Mouse (Mus musculus): ENCODE data around the gene Il4ra. TPM values are rescaled to one million over a fixed set of nuclear protein-coding genes. Genes with fewer than 3 reads are reported as not detected.
A peak's percentile ranks its signal among the peaks of the same experiment; 100 is the strongest.

The Il4ra gene
- total and polyA plus RNA-seq, 2 experiments, result 11.3 to 24.0 TPM

DNA sequence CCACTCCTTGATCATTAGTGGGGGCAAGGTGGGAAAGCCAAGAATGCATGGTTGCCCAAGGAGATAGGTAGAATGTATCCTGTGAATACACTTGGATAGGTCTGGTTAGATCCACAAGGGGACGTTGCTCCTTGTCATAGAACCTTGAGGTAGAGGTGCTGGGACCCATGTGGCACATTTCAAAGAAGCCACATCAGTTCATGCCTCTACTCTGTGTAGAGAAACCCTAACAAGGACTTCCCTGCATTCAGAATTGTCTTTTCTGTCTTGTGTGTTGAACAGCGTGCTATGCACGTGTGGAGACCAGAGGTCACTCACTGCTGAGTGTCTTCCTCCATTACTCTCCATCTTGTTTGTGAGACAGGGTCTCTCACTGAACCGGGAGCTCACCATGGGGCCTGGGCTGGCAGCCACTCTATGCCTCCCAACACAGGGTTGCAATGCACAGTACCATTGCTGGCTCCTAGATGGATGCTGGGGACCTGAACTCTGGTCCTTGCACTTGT, 56.3 kb downstream of the Il4ra start:
- no peak overlapping the region for H3K27ac ChIP-seq (replicated peaks; ENCODE audit: insufficient read depth, low read depth, low read length)
- no peak overlapping the region for H3K9ac ChIP-seq (ENCODE audit: low read depth, low read length)
- no peaks in the 10 kb centered on the region for H3K4me1 ChIP-seq (ENCODE audit: control insufficient read depth, insufficient read depth, low read length)
- no peaks in the 10 kb centered on the region for H3K27me3 ChIP-seq (ENCODE audit: control insufficient read depth, insufficient read depth, low read length)
- H3K4me3 ChIP-seq (ENCODE audit: insufficient read depth, low read depth, low read length), result no peak overlapping the region
- no peak for DNase-seq (ENCODE audit: extremely low read depth, low read depth, low spot score)
- WGBS, result 86% methylated on average over 4 of the region's 4 CpGs
- H3K36me3 ChIP-seq (ENCODE audit: control insufficient read depth, insufficient read depth, low read length), result no peaks in the 10 kb centered on the region
- H3K79me2 ChIP-seq (ENCODE audit: control insufficient read depth, insufficient read depth, low read length), result no peaks in the 10 kb centered on the region
- TF ChIP-seq CTCF (IDR thresholded peaks at IDR 0.05; ENCODE audit: low read depth, low read length) (no peak), POLR2A (IDR thresholded peaks at IDR 0.05; ENCODE audit: extremely low read depth, insufficient read depth, low read length) (no peak)

DNA sequence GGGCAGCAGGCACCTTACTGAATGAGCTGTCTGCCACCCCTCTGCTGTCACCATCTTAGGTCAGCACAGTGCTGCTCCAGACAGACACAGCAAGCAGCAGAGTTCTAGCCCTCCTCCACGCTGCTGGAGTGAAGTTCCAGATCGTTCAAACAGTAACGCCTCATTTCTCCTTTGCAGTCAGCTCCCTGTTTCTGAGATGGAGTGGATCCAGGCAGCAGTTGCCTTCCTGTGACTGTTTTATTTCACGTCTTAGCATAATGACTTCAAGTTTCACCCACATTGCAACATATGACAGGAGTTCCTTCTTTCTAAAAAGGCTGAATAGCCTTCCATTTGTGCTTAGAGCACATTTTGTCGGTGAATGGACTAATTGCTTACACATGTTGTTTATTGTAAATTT, 61.7 kb downstream of the Il4ra start:
- H3K79me2 ChIP-seq (ENCODE audit: control insufficient read depth, insufficient read depth, low read length), result no peaks in the 10 kb centered on the region
- H3K4me3 ChIP-seq (ENCODE audit: insufficient read depth, low read depth, low read length), result no peak overlapping the region
- H3K4me1 ChIP-seq (ENCODE audit: control insufficient read depth, insufficient read depth, low read length), result no peaks in the 10 kb centered on the region
- peak; percentile 42 for DNase-seq (ENCODE audit: extremely low read depth, low read depth, low spot score)
- no peak overlapping the region for H3K9ac ChIP-seq (ENCODE audit: low read depth, low read length)
- TF ChIP-seq CTCF (IDR thresholded peaks at IDR 0.05; ENCODE audit: low read depth, low read length) (no peak), POLR2A (IDR thresholded peaks at IDR 0.05; ENCODE audit: extremely low read depth, insufficient read depth, low read length) (no peak)
- H3K36me3 ChIP-seq (ENCODE audit: control insufficient read depth, insufficient read depth, low read length), result no peaks in the 10 kb centered on the region
- no peak overlapping the region for H3K27ac ChIP-seq (replicated peaks; ENCODE audit: insufficient read depth, low read depth, low read length)
- H3K27me3 ChIP-seq (ENCODE audit: control insufficient read depth, insufficient read depth, low read length), result no peaks in the 10 kb centered on the region
- WGBS, result 81% methylated on average over 5 of the region's 5 CpGs

DNA sequence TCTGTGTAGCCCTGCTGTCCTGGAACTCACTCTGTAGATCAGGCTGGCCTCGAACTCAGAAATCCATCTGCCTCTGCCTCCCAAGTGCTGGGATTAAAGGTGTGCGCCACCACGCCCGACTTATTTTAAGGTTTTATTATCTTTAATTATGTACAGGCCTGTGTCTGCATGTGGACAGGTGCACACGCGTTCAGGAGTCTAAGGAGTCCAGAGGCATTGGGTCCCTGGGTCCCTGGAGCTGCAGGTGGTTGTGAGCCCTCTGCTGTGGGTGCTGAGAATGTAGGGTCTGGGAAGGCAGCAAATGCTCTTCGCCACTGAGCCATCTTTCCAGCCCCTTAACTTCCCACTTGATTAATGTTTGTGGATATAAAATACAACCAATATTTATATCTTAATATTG, 63.5 kb downstream of the Il4ra start:
- DNase-seq (ENCODE audit: extremely low read depth, low read depth, low spot score), result no peak

DNA sequence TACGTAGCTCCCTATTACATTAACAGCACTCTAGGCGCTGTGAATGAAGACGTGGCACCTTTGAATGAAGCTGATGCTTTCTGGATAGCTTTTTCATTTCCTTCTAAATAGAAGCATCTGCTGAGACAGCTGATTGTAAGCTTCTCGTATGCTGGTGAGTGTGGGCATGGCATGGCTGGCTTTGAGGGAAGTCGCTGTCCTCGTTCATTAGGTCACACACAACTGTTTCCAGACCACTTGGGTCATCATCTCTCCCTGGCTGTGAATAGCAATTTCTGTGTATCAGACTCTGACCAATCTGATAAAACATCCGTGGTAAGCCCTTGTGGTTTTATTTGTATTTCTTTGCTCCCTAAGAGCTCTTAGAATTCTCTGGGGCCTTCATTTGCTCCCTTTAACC, 66.1 kb downstream of the Il4ra start:
- Histone ChIP-seq H3K27ac (replicated peaks; ENCODE audit: insufficient read depth, low read depth, low read length) (no peak overlapping the region), H3K27me3 (ENCODE audit: control insufficient read depth, insufficient read depth, low read length) (no peaks in the 10 kb centered on the region), H3K9ac (ENCODE audit: low read depth, low read length) (no peak overlapping the region), H3K79me2 (ENCODE audit: control insufficient read depth, insufficient read depth, low read length) (no peaks in the 10 kb centered on the region), H3K4me3 (ENCODE audit: insufficient read depth, low read depth, low read length) (no peak overlapping the region), H3K36me3 (ENCODE audit: control insufficient read depth, insufficient read depth, low read length) (no peaks in the 10 kb centered on the region), H3K4me1 (ENCODE audit: control insufficient read depth, insufficient read depth, low read length) (no peaks in the 10 kb centered on the region)
- TF ChIP-seq CTCF (IDR thresholded peaks at IDR 0.05; ENCODE audit: low read depth, low read length) (no peak), POLR2A (IDR thresholded peaks at IDR 0.05; ENCODE audit: extremely low read depth, insufficient read depth, low read length) (no peak)
- 64% methylated on average over 7 of the region's 7 CpGs for WGBS
- DNase-seq (ENCODE audit: extremely low read depth, low read depth, low spot score), result peak; percentile 19

More for the DNA sequence above, 63.5 kb downstream of the Il4ra start:
- no peak overlapping the region for H3K9ac ChIP-seq (ENCODE audit: low read depth, low read length)
- no peak overlapping the region for H3K27ac ChIP-seq (replicated peaks; ENCODE audit: insufficient read depth, low read depth, low read length)
- no peaks in the 10 kb centered on the region for H3K36me3 ChIP-seq (ENCODE audit: control insufficient read depth, insufficient read depth, low read length)
- H3K79me2 ChIP-seq (ENCODE audit: control insufficient read depth, insufficient read depth, low read length), result no peaks in the 10 kb centered on the region
- no peak overlapping the region for H3K4me3 ChIP-seq (ENCODE audit: insufficient read depth, low read depth, low read length)
- 92% methylated on average over 7 of the region's 7 CpGs for WGBS
- no peaks in the 10 kb centered on the region for H3K4me1 ChIP-seq (ENCODE audit: control insufficient read depth, insufficient read depth, low read length)
- H3K27me3 ChIP-seq (ENCODE audit: control insufficient read depth, insufficient read depth, low read length), result no peaks in the 10 kb centered on the region
- TF ChIP-seq CTCF (IDR thresholded peaks at IDR 0.05; ENCODE audit: low read depth, low read length) (no peak), POLR2A (IDR thresholded peaks at IDR 0.05; ENCODE audit: extremely low read depth, insufficient read depth, low read length) (no peak)

DNA sequence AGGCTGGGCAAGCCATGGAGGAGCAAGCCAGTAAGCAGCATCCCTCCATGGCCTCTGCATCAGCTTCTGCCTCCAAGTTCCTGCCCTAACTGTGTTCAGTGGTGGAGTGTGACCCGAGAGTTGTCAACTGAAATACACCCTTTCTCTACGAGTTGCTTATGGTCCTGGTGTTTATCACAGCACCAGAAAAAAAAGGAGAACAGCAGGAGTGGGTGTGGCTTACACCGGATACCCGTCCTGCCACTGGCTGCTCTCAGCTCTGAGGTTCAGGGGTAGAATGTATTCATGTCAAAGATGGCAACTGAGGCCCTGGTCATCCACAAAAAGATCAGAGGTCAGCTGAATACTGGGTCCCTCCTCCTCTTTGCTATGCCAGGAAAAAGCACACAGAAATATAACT, 68.2 kb downstream of the Il4ra start:
- no peaks in the 10 kb centered on the region for H3K27me3 ChIP-seq (ENCODE audit: control insufficient read depth, insufficient read depth, low read length)
- TF ChIP-seq POLR2A (IDR thresholded peaks at IDR 0.05; ENCODE audit: extremely low read depth, insufficient read depth, low read length) (no peak), CTCF (IDR thresholded peaks at IDR 0.05; ENCODE audit: low read depth, low read length) (no peak)
- 80% methylated on average over 4 of the region's 4 CpGs for WGBS
- H3K27ac ChIP-seq (replicated peaks; ENCODE audit: insufficient read depth, low read depth, low read length), result no peak overlapping the region
- no peaks in the 10 kb centered on the region for H3K4me1 ChIP-seq (ENCODE audit: control insufficient read depth, insufficient read depth, low read length)
- no peak for DNase-seq (ENCODE audit: extremely low read depth, low read depth, low spot score)
- H3K79me2 ChIP-seq (ENCODE audit: control insufficient read depth, insufficient read depth, low read length), result no peaks in the 10 kb centered on the region
- H3K9ac ChIP-seq (ENCODE audit: low read depth, low read length), result no peak overlapping the region
- no peak overlapping the region for H3K4me3 ChIP-seq (ENCODE audit: insufficient read depth, low read depth, low read length)
- H3K36me3 ChIP-seq (ENCODE audit: control insufficient read depth, insufficient read depth, low read length), result no peaks in the 10 kb centered on the region

DNA sequence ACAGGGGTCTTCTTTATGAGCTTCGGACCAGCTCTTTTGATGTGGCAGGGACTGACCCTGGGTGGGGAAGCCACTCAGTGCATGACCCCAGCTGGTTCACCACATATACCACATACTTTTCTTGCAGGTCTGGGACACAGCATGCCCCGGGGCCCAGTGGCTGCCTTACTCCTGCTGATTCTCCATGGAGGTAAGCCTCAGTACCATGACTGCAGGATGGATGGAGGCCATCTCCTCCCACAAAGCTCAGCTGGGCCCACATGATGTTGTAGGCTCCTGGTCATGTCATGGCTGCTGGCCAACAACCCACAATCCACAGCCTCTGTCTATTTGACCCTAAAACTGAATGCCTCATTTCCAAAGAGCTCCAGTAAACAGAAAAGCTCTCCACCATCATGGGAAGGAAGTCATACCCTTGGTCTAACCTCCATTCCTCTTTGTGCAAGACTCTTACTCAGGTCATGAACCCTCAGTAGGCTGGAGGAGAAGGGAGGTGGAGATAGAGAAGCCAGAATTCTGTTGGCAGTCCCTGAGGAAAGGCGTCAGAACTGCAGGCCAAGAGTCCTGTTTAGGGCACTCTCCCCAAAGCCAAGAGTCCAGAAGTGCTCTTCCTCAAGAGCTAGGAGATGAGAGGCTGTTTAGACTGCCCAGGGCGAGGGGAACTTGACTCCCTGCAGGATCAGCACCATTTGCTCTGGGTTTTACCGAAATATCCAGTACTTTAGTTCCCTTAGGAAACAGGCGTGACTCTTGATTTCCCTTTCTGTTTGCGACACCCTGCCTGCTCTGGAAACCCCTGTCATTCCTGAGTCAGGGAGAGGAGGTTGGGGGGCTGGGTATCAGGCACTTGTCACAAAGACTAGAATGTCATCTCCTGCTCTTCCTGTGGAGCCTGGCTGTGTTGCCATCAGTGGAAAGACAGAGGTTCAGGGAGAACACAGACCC, 71.1 kb downstream of the Il4ra start:
- H3K27me3 ChIP-seq (ENCODE audit: control insufficient read depth, insufficient read depth, low read length), result no peaks in the 10 kb centered on the region
- no peak overlapping the region for H3K9ac ChIP-seq (ENCODE audit: low read depth, low read length)
- peak overlapping the region; percentile 15; the same call in 1 of the 2 replicates for H3K27ac ChIP-seq (replicated peaks; ENCODE audit: insufficient read depth, low read depth, low read length)
- H3K4me1 ChIP-seq (ENCODE audit: control insufficient read depth, insufficient read depth, low read length), result no peaks in the 10 kb centered on the region
- WGBS, result 63% methylated on average over 7 of the region's 7 CpGs
- H3K36me3 ChIP-seq (ENCODE audit: control insufficient read depth, insufficient read depth, low read length), result no peaks in the 10 kb centered on the region
- no peaks in the 10 kb centered on the region for H3K79me2 ChIP-seq (ENCODE audit: control insufficient read depth, insufficient read depth, low read length)
- no peak for TF ChIP-seq POLR2A (IDR thresholded peaks at IDR 0.05; ENCODE audit: extremely low read depth, insufficient read depth, low read length)
- no peak for TF ChIP-seq CTCF (IDR thresholded peaks at IDR 0.05; ENCODE audit: low read depth, low read length)
- no peak overlapping the region for H3K4me3 ChIP-seq (ENCODE audit: insufficient read depth, low read depth, low read length)
- DNase-seq (ENCODE audit: extremely low read depth, low read depth, low spot score), result peak; percentile 36
